Mouse (Mus musculus) forebrain, embryonic 12.5 days (tissue): Measurements from ENCODE around the gene Hist1h4k. TPM values are rescaled to one million over a fixed set of nuclear protein-coding genes. Genes with fewer than 3 reads are reported as not detected.
"Not testable (repeated sequence)": the region's sequence is repeated elsewhere in the genome, so short reads cannot be mapped to it uniquely, and the experiment has no call there.

Experiments
- ATAC-seq: fragments of 200-750 bp; cut with Nextera tagmentation; 2 replicates; pipeline ENCODE4 v1.8.0; 2017; ENCODE audit warnings: moderate TSS enrichment; ENCODE audit not compliant: low FRiP score
- H3K27ac ChIP-seq: fragments of 300-500 bp; sonication (generic); 2 replicates; pipeline ENCODE4 v1.5.1; 2016; ENCODE audit warnings: mild to moderate bottlenecking
- H3K27me3 ChIP-seq: fragments of 300-500 bp; sonication (generic); 2 replicates; pipeline ENCODE4 v1.6.1; 2016; ENCODE audit warnings: mild to moderate bottlenecking
- H3K36me3 ChIP-seq: fragments of 300-500 bp; sonication (generic); replicated peaks from 2 replicates; pipeline ENCODE4 v1.6.1; 2016; ENCODE audit warnings: mild to moderate bottlenecking
- H3K4me1 ChIP-seq: fragments of 300-500 bp; sonication (generic); 2 replicates; pipeline ENCODE4 v1.6.1; 2016
- H3K4me2 ChIP-seq: fragments of 300-500 bp; sonication (generic); 2 replicates; pipeline ENCODE4 v1.6.1; 2016; ENCODE audit warnings: mild to moderate bottlenecking, moderate library complexity
- H3K4me3 ChIP-seq: fragments of 300-500 bp; sonication (generic); replicated peaks from 2 replicates; pipeline ENCODE4 v1.5.1; 2016; ENCODE audit warnings: mild to moderate bottlenecking
- H3K9ac ChIP-seq: fragments of 300-500 bp; sonication (generic); 2 replicates; pipeline ENCODE4 v1.6.1; 2016; ENCODE audit warnings: mild to moderate bottlenecking
- H3K9me3 ChIP-seq: fragments of 300-500 bp; sonication (generic); 2 replicates; pipeline ENCODE4 v1.6.1; 2016
- WGBS: fragments of 180-500 bp; shearing (Covaris S2); methylation state at CpG from one replicate; pipeline ENCODE4 v1.1.7; 2016; 5-methylcytosine and 5-hydroxymethylcytosine counted together
- polyA plus RNA-seq: library from polyadenylated mRNA; unstranded; fragments of >200 nt; fragmentation: Nextera tagmentation; extraction: Ambion mirVana; gene quantifications from 2 replicates; pipeline ENCODE4 v1.2.1, GENCODE M21; 2016

Gene Hist1h4k
- polyA plus RNA-seq, 1 experiment from 2014 or later, result 4.5 TPM

DNA sequence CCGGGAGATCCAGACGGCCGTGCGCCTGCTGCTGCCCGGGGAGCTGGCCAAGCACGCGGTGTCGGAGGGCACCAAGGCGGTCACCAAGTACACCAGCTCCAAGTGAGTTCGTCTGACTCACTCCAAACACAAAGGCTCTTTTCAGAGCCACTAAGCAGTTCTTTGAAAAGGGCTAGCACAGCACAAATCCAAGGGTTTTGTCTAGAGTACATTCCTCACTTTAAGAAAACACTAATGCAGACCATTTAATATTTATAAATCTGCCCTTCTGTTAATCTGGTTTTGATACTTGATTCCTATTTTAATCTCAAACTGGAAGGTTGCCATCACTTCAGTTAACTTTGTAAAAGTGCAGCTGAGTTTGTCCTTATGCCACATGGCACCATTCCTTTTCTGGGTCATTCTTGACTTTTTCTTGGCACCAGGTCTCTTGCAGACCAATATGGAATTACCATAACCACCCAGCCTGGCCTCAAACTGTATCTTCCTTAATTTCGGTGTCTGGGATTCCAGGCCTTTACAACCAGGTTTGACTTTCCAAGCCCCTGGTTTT lies 27.9 kb downstream of the Hist1h4k start:
- peak overlapping the region; percentile 40 for H3K4me3 ChIP-seq
- peak overlapping the region; percentile 62 for H3K4me2 ChIP-seq
- H3K4me1 ChIP-seq, result peaks cover 34% of the 10 kb centered on the region
- H3K27me3 ChIP-seq, result no peaks in the 10 kb centered on the region
- peak overlapping the region; percentile 95 for H3K27ac ChIP-seq
- no peaks in the 10 kb centered on the region for H3K36me3 ChIP-seq
- ATAC-seq, result peak; percentile 12
- WGBS, result 2% methylated on average over 11 of the region's 11 CpGs
- H3K9me3 ChIP-seq, result no peaks in the 10 kb centered on the region
- H3K9ac ChIP-seq, result peak overlapping the region; percentile 63

- peak; percentile 96 for ATAC-seq
- under 1% methylated on average over 32 of the region's 37 CpGs for WGBS
- Histone ChIP-seq H3K27ac (peak within 1 kb of the TSS; percentile 95), H3K4me2 (peak within 1 kb of the TSS; percentile 62), H3K9ac (peak within 1 kb of the TSS; percentile 68), H3K4me3 (peak within 1 kb of the TSS; percentile 40), H3K4me1 (peaks cover 31% of the 10 kb centered on the region)
- H3K36me3 ChIP-seq, H3K9me3 ChIP-seq, H3K27me3 ChIP-seq: not testable (repeated sequence)
Observed at GRCm38 (mm10) chr13:21721757-21722372, 28.4 kb downstream of the Hist1h4k start, which contains the start of gene Hist1h2bm. Gene Hist1h2bm, plus strand, starts transcription at chr13:21722044.

GRCm38 (mm10) chr13:21721107-21721756 lies 29.1 kb downstream of the Hist1h4k start:
- H3K9me3 ChIP-seq, H3K27me3 ChIP-seq, H3K36me3 ChIP-seq: not testable (repeated sequence)
- WGBS, result 2% methylated on average over 21 of the region's 44 CpGs
- H3K27ac ChIP-seq, result peak overlapping the region; percentile 95
- peaks cover 33% of the 10 kb centered on the region for H3K4me1 ChIP-seq
- H3K4me3 ChIP-seq, result peak overlapping the region; percentile 40
- H3K4me2 ChIP-seq, result peak overlapping the region; percentile 62
- peak; percentile 13; the same call in 1 of the 2 replicates for ATAC-seq
- peak overlapping the region; percentile 68 for H3K9ac ChIP-seq

DNA sequence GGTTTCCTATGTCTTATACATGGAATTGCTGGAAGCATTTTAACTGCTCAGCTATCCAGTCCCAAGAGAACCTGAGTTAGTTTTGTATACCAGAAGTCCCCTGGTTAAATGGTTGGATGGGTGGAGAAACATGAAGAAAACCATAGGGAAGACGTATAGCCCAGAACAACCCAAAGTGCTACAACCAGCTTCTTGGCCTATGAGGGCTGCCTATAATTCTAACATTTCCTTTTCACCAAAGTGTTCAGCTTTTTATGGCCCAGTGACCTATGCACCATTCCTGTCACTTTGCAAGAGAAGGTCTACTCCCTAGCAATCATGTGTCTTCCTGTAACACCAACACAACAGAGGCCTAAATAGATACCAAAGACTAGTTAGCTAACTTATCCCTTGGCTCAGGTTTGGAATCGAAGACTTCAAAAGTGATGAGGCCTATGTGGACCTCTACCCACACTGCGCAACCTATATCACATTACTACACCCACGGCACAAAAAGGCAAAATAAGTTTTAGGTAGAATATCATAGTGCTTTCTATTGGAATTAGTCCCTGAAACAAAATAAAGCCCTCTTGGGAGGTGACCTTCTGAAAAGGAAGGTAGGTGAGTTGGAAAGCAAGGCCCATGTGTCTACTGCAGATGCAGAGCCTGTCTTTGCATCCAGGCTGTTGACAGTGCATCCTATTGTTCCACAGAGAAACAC lies 31.8 kb downstream of the Hist1h4k start:
- ATAC-seq, result no peak
- Histone ChIP-seq H3K27me3 (no peaks in the 10 kb centered on the region), H3K4me3 (peak overlapping the region; percentile 50), H3K9ac (peak overlapping the region; percentile 67), H3K9me3 (no peaks in the 10 kb centered on the region), H3K4me1 (peaks cover 41% of the 10 kb centered on the region), H3K4me2 (peak overlapping the region; percentile 69), H3K36me3 (no peaks in the 10 kb centered on the region), H3K27ac (peak overlapping the region; percentile 92)
- 46% methylated on average over 4 of the region's 4 CpGs for WGBS

GRCm38 (mm10) chr13:21717397-21718357 lies 32.6 kb downstream of the Hist1h4k start, which contains the start of gene Hist1h3h:
Gene Hist1h3h, plus strand, starts transcription at chr13:21717659.
- Histone ChIP-seq H3K9ac (peak within 1 kb of the TSS; percentile 76), H3K27ac (peak within 1 kb of the TSS; percentile 98), H3K4me2 (peak within 1 kb of the TSS; percentile 72), H3K4me3 (peak within 1 kb of the TSS; percentile 50), H3K4me1 (peaks cover 38% of the 10 kb centered on the region)
- WGBS, result under 1% methylated on average over 26 of the region's 56 CpGs
- not testable (repeated sequence) for H3K9me3 ChIP-seq, H3K27me3 ChIP-seq, H3K36me3 ChIP-seq
- ATAC-seq, result peak; percentile 53

DNA sequence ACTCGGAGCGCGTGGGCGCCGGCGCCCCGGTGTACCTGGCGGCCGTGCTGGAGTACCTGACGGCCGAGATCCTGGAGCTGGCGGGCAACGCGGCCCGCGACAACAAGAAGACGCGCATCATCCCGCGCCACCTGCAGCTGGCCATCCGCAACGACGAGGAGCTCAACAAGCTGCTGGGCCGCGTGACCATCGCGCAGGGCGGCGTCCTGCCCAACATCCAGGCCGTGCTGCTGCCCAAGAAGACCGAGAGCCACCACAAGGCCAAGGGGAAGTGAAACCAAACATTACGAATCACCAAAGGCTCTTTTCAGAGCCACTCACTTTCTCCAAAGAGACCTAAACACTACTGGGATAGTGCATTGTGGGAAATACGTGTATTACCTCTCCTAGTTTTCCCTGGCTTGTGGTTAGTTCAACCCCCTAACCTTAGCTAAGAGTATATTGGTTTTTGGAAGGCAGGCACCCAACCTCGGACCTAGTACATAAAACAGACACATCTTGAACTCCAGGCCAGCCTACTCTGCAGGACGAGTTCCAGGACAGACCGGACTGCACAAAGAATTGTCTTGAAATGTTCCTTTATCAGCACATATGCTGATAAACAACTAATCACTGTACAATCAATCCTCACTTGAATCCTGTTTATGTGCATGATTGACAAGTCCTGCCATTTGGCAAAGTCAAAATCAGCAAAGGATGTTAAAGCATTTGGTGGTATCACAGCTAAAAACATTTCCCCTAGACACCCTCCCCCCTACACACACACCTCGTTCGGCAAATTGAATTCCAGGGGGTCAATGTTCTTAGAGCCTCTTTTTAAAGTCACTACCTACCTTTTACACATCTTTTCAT lies 33.5 kb downstream of the Hist1h4k start:
- peaks cover 36% of the 10 kb centered on the region for H3K4me1 ChIP-seq
- not testable (repeated sequence) for H3K9me3 ChIP-seq, H3K36me3 ChIP-seq, H3K27me3 ChIP-seq
- peak overlapping the region; percentile 76 for H3K9ac ChIP-seq
- under 1% methylated on average over 12 of the region's 38 CpGs for whole genome bisulfite sequencing
- H3K4me3 ChIP-seq, result peak overlapping the region; percentile 44
- ATAC-seq, result peak; percentile 15; the same call in 1 of the 2 replicates
- H3K4me2 ChIP-seq, result peak overlapping the region; percentile 72
- H3K27ac ChIP-seq, result peak overlapping the region; percentile 98

GRCm38 (mm10) chr13:21715864-21716539 lies 34.3 kb downstream of the Hist1h4k start, which contains the start of the genes Hist1h2bl and Hist1h2ai:
Gene Hist1h2bl, minus strand, starts transcription at chr13:21716143.
Gene Hist1h2ai, plus strand, starts transcription at chr13:21716422.
- Histone ChIP-seq H3K27ac (peak within 1 kb of the TSS; percentile 98), H3K4me2 (peak within 1 kb of the TSS; percentile 72), H3K4me1 (peaks cover 38% of the 10 kb centered on the region), H3K9ac (peak within 1 kb of the TSS; percentile 76), H3K4me3 (peak within 1 kb of the TSS; percentile 44)
- WGBS, result under 1% methylated on average over 39 of the region's 50 CpGs
- H3K27me3 ChIP-seq, H3K36me3 ChIP-seq, H3K9me3 ChIP-seq: not testable (repeated sequence)
- peak; percentile 93 for ATAC-seq

DNA sequence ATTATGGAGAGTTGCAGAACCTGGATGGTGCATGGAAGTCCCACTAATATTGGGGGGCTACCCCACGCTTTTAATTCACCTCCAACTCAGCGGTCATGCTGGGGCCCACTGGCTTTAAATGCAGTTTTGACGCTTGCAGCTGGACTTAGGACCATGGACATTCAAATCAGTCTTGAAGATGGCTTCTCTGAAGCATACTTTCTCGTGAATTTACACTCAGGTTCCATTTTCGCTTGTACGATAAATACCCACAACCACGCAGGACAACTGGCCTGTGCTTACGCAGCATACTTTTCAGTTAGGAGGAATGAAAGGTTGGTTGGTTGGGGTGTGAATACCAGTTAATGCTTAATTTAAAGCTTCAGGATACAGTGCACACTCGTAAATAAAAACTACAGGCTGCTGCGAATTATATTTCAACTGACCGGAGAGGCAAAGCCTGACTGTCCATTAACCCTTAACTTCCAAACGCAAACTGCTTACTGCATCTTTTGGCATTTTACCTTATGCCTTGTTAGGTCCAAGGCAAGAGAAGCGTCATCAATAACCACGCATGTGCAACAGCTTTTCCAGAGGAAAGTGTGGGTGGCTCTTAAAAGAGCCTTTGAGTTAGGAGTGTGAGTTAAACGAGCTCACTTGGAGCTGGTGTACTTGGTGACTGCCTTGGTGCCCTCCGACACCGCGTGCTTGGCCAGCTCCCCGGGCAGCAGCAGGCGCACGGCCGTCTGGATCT lies 35.0 kb downstream of the Hist1h4k start:
- WGBS, result under 1% methylated on average over 22 of the region's 22 CpGs

GRCm38 (mm10) chr13:21714725-21715124 lies 35.6 kb downstream of the Hist1h4k start:
- Histone ChIP-seq H3K4me2 (peak overlapping the region; percentile 67), H3K27ac (peak overlapping the region; percentile 96), H3K27me3 (no peaks in the 10 kb centered on the region), H3K4me1 (peaks cover 28% of the 10 kb centered on the region), H3K9me3 (no peaks in the 10 kb centered on the region), H3K4me3 (peak overlapping the region; percentile 44), H3K9ac (peak overlapping the region; percentile 73), H3K36me3 (no peaks in the 10 kb centered on the region)
- 2% methylated on average over 7 of the region's 7 CpGs for WGBS
- no peak for ATAC-seq

More for the DNA sequence above, 35.0 kb downstream of the Hist1h4k start:
- Histone ChIP-seq H3K36me3 (no peaks in the 10 kb centered on the region), H3K9ac (peak overlapping the region; percentile 73), H3K4me2 (peak overlapping the region; percentile 67), H3K4me3 (peak overlapping the region; percentile 44), H3K9me3 (no peaks in the 10 kb centered on the region), H3K4me1 (peaks cover 33% of the 10 kb centered on the region), H3K27ac (peak overlapping the region; percentile 96), H3K27me3 (no peaks in the 10 kb centered on the region)
- no peak for ATAC-seq

DNA sequence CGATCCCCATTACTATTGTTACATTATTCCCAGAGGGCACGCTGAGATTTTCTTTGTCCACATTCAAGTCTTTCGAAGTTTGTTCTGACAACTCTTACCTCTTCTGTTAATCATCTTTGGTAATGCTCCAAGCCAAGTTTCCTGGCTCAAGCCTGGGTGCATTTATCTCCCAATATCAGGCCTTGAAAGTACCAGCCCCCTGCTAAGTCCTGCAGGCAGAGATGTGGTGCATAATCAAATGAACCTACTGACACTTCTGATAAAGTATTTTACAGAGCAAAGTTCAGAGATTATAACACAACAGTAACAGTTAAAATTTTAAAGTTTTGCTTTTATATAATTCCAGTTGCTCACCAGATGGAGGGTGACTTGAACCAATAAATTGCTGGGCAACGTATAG lies 38.6 kb downstream of the Hist1h4k start:
- no peak for ATAC-seq
- peak overlapping the region; percentile 40 for H3K4me3 ChIP-seq
- peak overlapping the region; percentile 58 for H3K4me2 ChIP-seq
- no peaks in the 10 kb centered on the region for H3K36me3 ChIP-seq
- 28% methylated on average over 4 of the region's 4 CpGs for WGBS
- peaks cover 14% of the 10 kb centered on the region for H3K4me1 ChIP-seq
- 0 out of 2 replicates have a peak overlapping the region, but pooled peaks have one; percentile 50 for H3K27ac ChIP-seq
- no peaks in the 10 kb centered on the region for H3K27me3 ChIP-seq
- H3K9me3 ChIP-seq, result no peaks in the 10 kb centered on the region
- peak overlapping the region; percentile 49; the same call in 1 of the 2 replicates for H3K9ac ChIP-seq
